Mouse (Mus musculus) T-helper 2 cell (primary cell): ENCODE data around the gene Gm10271.

Experiments
- in situ Hi-C: fragments of 300-600 bp; cut with MboI, MseI; formaldehyde crosslinking; loops from one replicate; pipeline ENCODE4 v1.15.1; 2025; ENCODE audit warnings: high pct_unique_total_duplicates

Gene Gm10271

DNA sequence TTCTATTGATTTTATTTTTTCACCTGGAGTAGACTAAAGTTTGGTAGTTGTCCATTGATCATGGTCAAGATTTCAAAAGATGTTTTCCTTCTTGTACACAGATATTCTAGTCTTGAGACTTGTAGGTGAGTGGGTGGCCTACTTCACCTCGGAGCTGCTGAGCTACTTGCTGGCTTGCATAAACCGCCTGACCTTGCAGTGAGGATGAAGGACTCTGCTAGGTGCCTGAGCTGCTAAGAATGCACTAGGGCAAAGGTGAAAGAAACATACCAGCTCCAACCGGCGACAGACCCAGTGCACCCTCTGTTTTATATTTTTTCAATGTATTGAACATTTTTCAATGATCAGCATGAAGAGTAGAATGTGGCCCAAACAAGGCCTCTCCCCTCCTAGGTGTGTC is 7.9 kb upstream of the Gm10271 start:
- in situ Hi-C loops = loop anchor here (10.0 kb wide), 1 partner anchor 225 kb away; no protein-coding TSS in a partner anchor

GRCm38 (mm10) chr10:116978841-116979240 is 6.4 kb upstream of the Gm10271 start:
- in situ Hi-C loops = no loop called here

- in situ Hi-C loops = no loop called here
These were observed 5.4 kb upstream of the Gm10271 start for GRCm38 (mm10) chr10:116977858-116978257.

DNA sequence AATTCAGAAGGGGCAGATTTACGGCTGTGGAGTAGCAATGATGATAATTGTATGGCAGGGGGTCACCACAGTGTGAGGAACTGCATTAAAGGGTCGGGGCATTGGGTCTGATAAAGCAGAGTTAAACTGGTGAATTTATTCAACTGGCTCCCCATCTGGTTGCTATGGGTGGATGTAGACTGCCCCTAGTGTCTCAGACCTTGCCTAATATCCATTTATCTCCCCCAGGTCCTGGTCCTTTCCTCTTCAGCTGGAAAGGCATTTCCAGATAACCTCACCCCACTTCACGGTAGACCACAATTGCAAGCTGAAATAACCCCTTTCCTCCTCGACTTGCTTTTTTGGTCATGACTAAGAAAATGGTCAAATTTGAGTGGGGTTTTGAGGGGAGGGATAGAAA is 5.0 kb upstream of the Gm10271 start:
- in situ Hi-C loops = no loop called here

DNA sequence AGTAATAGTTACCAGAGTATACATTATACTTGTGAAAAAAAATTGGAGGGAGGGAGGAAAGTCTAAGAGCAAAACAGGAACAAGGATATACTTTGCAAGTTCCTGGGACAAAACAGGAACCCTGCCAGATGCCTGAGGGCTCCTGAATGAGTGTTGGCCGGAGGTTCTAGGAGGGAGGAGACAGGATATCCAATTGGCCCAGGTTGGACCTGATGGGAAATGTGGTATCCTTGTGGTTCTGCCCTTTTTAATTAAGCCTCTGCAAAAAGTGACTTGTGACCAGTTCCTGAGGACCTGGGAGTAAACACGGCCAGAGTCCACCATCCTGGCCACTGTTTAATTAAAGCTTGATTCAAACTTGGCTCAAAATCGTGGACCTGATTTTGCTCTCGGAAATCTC is 3.7 kb downstream of the Gm10271 start:
- in situ Hi-C loops = no loop called here

- in situ Hi-C loops = no loop called here
These were observed 6.3 kb downstream of the Gm10271 start for GRCm38 (mm10) chr10:116966065-116966464.

GRCm38 (mm10) chr10:116965297-116965696 is 7.1 kb downstream of the Gm10271 start:
- in situ Hi-C loops = no loop called here

DNA sequence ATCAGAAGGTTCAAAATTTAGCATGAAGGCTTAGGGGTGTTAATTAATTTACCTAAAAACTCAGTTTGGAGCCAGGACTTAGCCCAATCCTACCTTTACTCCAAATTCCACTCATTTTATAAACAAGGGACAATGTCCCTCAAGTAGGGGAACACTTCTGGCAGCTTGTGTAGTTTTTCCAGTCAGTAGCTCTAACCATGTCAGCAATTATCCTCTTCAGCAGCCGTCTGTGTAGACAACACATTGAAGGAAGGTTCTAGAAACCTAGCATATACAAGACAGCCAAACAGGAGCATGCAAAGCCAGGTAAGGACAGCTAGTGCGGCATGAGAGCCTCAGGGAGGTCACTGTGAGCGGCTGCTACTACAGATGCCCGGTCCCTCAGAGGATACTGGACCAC is 7.8 kb downstream of the Gm10271 start:
- in situ Hi-C loops = no loop called here

DNA sequence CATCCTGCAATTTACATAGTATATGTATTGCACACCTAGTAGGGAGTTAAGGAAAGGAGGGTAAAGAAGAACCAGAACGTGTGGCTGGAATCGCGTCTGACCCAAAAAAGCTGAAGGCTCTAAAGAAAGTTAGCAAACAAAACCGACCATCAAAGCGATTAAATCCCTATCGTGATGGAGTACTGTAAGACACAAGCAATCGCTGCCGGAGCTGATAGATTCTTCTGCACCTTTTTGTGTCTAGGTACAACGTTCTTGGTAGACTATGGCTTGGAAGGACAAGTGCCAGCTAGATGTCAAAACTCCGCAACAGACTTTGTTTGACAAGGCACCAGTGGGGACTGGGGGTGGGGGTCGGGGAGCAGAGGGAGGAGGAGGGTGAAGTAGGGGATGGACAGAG is 8.3 kb downstream of the Gm10271 start:
- in situ Hi-C loops = no loop called here

DNA sequence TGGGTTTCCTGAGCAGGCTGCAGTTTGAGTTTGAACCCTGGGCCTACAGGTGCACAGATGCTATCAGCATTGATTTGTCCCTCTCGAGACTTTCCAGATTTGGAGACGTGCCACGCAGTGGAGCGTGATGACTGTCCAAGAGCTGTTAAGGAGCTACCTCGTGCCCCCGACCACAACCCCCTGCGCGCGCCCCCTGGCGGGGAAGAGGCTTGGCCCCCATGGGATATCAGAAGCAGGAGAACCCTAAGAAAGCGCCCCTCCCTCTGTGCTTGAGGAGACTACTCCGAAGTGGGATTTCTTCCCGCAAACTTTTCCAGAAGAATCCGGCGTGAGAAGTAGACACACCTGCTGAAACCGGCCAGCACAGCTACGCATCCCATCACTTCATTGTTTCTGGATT is 9.6 kb downstream of the Gm10271 start:
- in situ Hi-C loops = no loop called here

DNA sequence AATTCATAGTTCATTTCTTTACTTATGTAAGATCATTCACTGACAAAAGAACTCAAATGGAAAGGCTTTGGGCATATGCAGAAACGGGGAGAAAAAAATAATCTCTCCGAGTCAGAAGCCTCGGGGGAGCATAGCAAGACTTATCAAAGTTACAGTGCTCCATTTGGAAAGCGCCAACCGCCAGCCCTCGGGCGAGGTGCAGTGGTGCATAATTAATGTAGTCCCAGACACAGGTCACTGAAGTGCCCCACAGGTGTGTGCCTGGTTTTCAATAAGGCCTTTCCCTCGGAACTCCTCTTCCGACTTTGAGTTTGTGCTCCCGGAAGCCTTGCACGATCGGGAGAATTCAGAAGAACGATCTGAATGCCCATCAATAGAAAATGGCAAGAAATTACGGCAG is 10.3 kb downstream of the Gm10271 start:
- in situ Hi-C loops = no loop called here

- in situ Hi-C loops = no loop called here
These were observed 14.4 kb downstream of the Gm10271 start for GRCm38 (mm10) chr10:116957867-116958551.

- in situ Hi-C loops = no loop called here
These were observed 15.8 kb downstream of the Gm10271 start for GRCm38 (mm10) chr10:116956483-116957158.

- in situ Hi-C loops = no loop called here
These were observed 17.2 kb downstream of the Gm10271 start for GRCm38 (mm10) chr10:116955191-116955590.

GRCm38 (mm10) chr10:116950886-116951285 is 21.5 kb downstream of the Gm10271 start:
- in situ Hi-C loops = no loop called here

DNA sequence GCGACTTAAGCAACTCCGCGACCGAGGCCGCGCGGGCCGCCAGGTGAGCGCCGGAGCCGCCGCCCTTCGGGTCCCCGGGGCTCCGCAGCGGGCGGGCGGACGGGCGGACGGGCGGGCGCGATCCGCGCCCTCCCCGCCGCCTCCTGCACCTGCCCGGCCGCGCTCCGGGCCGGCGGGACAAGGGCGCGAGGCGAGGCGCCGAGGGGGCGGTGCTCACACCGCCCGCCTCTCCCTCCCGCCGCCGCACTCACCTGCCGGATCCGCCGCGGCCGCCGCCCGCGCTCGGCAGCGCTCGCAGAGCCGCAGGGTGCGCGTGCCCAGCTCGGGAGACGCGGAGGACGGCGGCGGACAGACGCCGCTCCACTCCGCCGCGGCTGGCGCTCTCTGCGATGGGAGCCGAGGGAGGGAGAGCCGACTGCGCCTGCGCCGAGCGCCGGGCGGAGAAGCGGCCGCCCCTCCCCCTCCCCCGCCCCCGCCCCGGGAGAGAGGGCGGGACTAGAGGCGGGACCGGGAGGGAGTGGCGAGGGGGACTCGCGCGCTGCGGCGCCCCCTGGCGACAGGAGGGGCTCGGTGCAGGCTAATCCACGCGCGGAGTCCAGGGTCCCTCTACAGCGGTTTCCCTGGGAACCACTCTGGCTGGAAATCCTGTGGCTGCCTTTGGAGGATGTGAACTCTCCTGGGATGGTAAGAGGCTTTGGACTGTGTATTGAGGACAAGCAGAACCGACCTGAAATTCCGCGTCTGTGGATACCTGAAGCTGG is 22.2 kb downstream of the Gm10271 start, which contains the start of gene Rab3ip:
Gene Rab3ip, minus strand, starts transcription at position 761 of the 761 bp plus-strand sequence.
- in situ Hi-C loops = no loop called here

DNA sequence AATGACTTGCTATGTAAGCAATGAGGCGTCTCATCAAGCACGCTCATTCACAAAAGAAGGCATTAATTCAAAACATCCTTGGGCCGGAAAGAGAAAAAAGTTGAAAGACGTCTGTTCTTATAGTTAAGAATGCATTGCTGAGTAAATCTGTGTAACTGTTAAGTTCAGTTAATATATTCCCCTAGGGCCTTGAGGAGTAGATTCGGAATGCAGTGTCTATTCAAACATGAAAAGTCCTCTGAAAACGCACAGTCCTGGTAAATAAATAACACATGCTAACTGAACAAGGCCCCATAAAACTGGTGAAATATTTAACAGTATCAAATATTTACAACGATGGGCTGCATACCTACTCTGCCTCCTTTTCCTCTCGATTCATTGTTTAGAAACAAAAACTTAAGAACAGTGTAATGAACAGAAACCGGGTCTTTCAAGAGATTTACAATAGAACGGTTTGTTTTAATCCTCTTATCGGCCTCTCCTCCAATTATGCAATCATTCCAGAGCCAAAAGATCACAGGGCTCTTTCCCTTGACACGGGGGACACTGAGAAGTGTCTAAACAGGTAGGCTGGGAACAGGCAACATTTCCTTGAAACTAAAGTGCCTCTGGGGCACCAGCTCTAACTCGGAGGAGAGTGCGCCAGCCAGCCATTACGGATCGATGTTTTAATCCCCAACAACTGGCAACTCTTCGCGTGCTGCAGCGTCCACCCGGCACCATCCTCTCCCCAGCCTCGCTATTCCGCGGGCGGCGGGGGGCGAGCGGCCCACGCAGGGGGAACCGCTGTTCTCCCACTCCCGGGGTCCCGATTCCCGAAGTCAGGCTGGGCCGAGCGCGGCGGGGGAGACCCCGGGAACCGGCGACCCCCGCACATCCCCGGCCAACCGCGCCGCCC is 23.0 kb downstream of the Gm10271 start:
- in situ Hi-C loops = loop anchor here (25.0 kb wide), 1 partner anchor 963 kb away; no protein-coding TSS in a partner anchor

DNA sequence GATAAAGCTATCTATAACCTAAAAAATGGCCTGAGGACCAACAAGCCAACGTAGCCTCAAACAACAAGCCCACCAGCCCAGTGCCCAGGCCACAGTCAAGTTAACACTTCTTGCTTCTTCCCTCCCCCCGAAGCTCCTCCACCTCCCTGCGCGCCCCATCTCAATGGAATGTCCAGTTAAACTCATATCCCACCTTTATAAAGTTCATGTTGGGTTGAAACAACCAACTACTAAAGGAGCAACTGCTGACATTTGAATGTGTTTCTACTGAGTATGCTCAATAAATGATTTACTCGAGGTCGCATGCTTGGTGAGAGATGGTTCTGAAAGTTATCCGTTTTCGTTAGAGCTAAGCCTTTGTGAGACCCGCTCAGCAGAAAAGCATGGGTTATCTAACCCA is 24.0 kb downstream of the Gm10271 start:
- in situ Hi-C loops = loop anchor here (25.0 kb wide), 1 partner anchor 964 kb away; no protein-coding TSS in a partner anchor

GRCm38 (mm10) chr10:116944940-116945339 is 27.5 kb downstream of the Gm10271 start:
- in situ Hi-C loops = loop anchor here (25.0 kb wide), 1 partner anchor 967 kb away; no protein-coding TSS in a partner anchor

DNA sequence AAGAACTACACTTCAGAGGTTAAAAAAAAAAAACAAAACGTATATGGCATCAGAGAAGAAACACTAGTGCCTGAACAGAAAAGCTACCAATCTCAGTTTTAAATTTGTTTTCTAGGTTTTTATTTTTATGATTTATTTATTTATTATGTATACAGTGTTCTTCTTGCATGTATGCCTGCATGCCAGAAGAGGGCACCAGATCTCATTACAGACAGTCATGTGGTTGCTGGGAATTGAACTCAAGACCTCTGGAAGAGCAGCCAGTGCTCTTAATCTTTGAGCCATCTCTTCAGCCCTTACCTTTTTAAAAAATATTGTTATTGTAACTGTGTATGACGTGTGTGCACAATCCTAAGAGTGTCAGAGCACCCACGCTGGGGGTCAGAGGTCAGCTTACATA is 28.3 kb downstream of the Gm10271 start:
- in situ Hi-C loops = loop anchor here (25.0 kb wide), 1 partner anchor 968 kb away; no protein-coding TSS in a partner anchor

GRCm38 (mm10) chr10:116943025-116943424 is 29.4 kb downstream of the Gm10271 start:
- in situ Hi-C loops = loop anchor here (25.0 kb wide), 1 partner anchor 969 kb away; no protein-coding TSS in a partner anchor
